Mouse (Mus musculus): ENCODE data around the gene 4930407I10Rik. TPM values are rescaled to one million over a fixed set of nuclear protein-coding genes. Genes with fewer than 3 reads are reported as not detected.

The 4930407I10Rik gene
- polyA plus RNA-seq, 1 experiment from 2014 or later, result 0.04 TPM

Other genes with a start within 250 kb of the 4930407I10Rik start
- 21.6 and 21.7 TPM in 2 replicates for gene Tob2, start 200.4 kb upstream of the 4930407I10Rik start, polyA plus RNA-seq (2016; fragmentation: Nextera tagmentation; extraction: Ambion mirVana)
- 123 and 126 TPM in 2 replicates for gene Phf5a, start 187.2 kb upstream of the 4930407I10Rik start, polyA plus RNA-seq (2016; fragmentation: Nextera tagmentation; extraction: Ambion mirVana)
- gene Aco2, start 186.8 kb upstream of the 4930407I10Rik start, polyA plus RNA-seq (2016; fragmentation: Nextera tagmentation; extraction: Ambion mirVana), result 213 TPM in 2 replicates
- gene Polr3h, start 132.9 kb upstream of the 4930407I10Rik start, polyA plus RNA-seq (2016; fragmentation: Nextera tagmentation; extraction: Ambion mirVana), result 61.8 and 73.1 TPM in 2 replicates
- 60.8 and 64.8 TPM in 2 replicates for gene Csdc2, start 122.4 kb upstream of the 4930407I10Rik start, polyA plus RNA-seq (2016; fragmentation: Nextera tagmentation; extraction: Ambion mirVana)
- gene Pmm1, start 98.2 kb upstream of the 4930407I10Rik start, polyA plus RNA-seq (2016; fragmentation: Nextera tagmentation; extraction: Ambion mirVana), result 40.1 and 42.0 TPM in 2 replicates
- not detected in 2 replicates for gene 1700029P11Rik, start 78.6 kb upstream of the 4930407I10Rik start, polyA plus RNA-seq (2016; fragmentation: Nextera tagmentation; extraction: Ambion mirVana)
- gene Xrcc6, start 71.3 kb upstream of the 4930407I10Rik start, polyA plus RNA-seq (2016; fragmentation: Nextera tagmentation; extraction: Ambion mirVana), result 52.6 and 53.4 TPM in 2 replicates
- 42.9 and 48.5 TPM in 2 replicates for gene Desi1, start 25.3 kb upstream of the 4930407I10Rik start, polyA plus RNA-seq (2016; fragmentation: Nextera tagmentation; extraction: Ambion mirVana)
- gene Snu13, start 11.6 kb upstream of the 4930407I10Rik start, polyA plus RNA-seq (2016; fragmentation: Nextera tagmentation; extraction: Ambion mirVana), result 188 and 193 TPM in 2 replicates
- 0.05 and 0.08 TPM in 2 replicates for gene Mei1, start 10.8 kb downstream of the 4930407I10Rik start, polyA plus RNA-seq (2016; fragmentation: Nextera tagmentation; extraction: Ambion mirVana)
- 17.8 and 20.3 TPM in 2 replicates for gene Ccdc134, start 68.8 kb downstream of the 4930407I10Rik start, polyA plus RNA-seq (2016; fragmentation: Nextera tagmentation; extraction: Ambion mirVana)
- 238 and 239 TPM in 2 replicates for gene Srebf2, start 88.0 kb downstream of the 4930407I10Rik start, polyA plus RNA-seq (2016; fragmentation: Nextera tagmentation; extraction: Ambion mirVana)
- 0.29 and 0.46 TPM in 2 replicates for gene Shisa8, start 153.7 kb downstream of the 4930407I10Rik start, polyA plus RNA-seq (2016; fragmentation: Nextera tagmentation; extraction: Ambion mirVana)
- 0.10 and 0.22 TPM in 2 replicates for gene Tnfrsf13c, start 165.2 kb downstream of the 4930407I10Rik start, polyA plus RNA-seq (2016; fragmentation: Nextera tagmentation; extraction: Ambion mirVana)
- 45.5 and 45.8 TPM in 2 replicates for gene Cenpm, start 185.6 kb downstream of the 4930407I10Rik start, polyA plus RNA-seq (2016; fragmentation: Nextera tagmentation; extraction: Ambion mirVana)
- 1.7 and 3.2 TPM in 2 replicates for gene 1500009C09Rik, start 193.2 kb downstream of the 4930407I10Rik start, polyA plus RNA-seq (2016; fragmentation: Nextera tagmentation; extraction: Ambion mirVana)
- gene Sept3, start 215.7 kb downstream of the 4930407I10Rik start, polyA plus RNA-seq (2016; fragmentation: Nextera tagmentation; extraction: Ambion mirVana), result 235 and 268 TPM in 2 replicates
- gene Wbp2nl, start 239.8 kb downstream of the 4930407I10Rik start, polyA plus RNA-seq (2016; fragmentation: Nextera tagmentation; extraction: Ambion mirVana), result not detected in 2 replicates